Mouse (Mus musculus): ENCODE measurements around the gene Bcl2l14.

- TF ChIP-seq EP300 (IDR thresholded peaks at IDR 0.05; ENCODE audit: low read depth) (no peak), CTCF (IDR thresholded peaks at IDR 0.05; ENCODE audit: low read depth) (no peak)
These were observed 32.3 kb downstream of the Bcl2l14 start for GRCm38 (mm10) chr6:134428455-134428854.

Measured in liver, embryonic 14.5 days (tissue).